Mouse (Mus musculus) stomach, postnatal 0 days (tissue): ENCODE results near the gene Rhox4a2.
"Not testable (repeated sequence)": the region's sequence is repeated elsewhere in the genome, so short reads cannot be mapped to it uniquely, and the experiment has no call there.

Experiments
- CTCF ChIP-seq: IDR thresholded peaks from 2 replicates; pipeline ENCODE4 v1.5.1; 2016; ENCODE audit warnings: antibody characterized with exemption, low read depth, mild to moderate bottlenecking, moderate library complexity
- EP300 ChIP-seq: optimal IDR thresholded peaks from 2 replicates; pipeline ENCODE3; 2016; ENCODE audit warnings: antibody characterized with exemption

DNA sequence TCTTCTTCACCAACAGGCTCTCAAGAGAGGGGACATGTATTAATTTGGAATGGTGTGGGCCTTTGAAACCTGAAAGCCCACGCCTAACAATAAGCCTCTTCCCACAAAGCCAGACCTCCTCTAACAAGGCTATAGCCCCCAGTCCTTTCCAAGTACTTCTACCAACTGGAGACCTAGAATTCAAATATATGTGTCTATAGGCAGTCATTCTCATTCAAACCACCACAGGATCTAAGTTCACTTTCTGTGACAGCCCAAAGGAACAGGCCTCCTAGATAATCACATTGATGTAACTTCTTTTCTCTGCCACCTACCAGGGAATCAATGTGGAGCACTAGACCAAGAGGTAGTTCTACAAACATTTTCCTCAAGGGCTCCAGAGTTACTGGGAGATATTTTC is 10.9 kb upstream of the Rhox4a2 start, which contains the start of gene Rhox3a2:
- TF ChIP-seq CTCF, EP300: not testable (repeated sequence)
